Mouse (Mus musculus): ENCODE measurements at regions not wholly inside any gene's neighbourhood (a gene's known extent, or its start where the extent isn't known, plus 50 kb on each side); places are given as distances from the start of the nearest gene placed in this dataset.

GRCm38 (mm10) chr9:117710966-117711365, 81.3 kb upstream of the Rbms3 start:
- no peak for DNase-seq
- intact Hi-C loops (cut with DNase I), result no loop called here

GRCm38 (mm10) chr9:117709677-117710076, 80.0 kb upstream of the Rbms3 start:
- intact Hi-C loops (cut with DNase I), result no loop called here
- no peak for DNase-seq

- no peak for DNase-seq
- intact Hi-C loops (cut with DNase I), result no loop called here
Measured at GRCm38 (mm10) chr9:117693001-117693400, 63.3 kb upstream of the Rbms3 start.

- intact Hi-C loops (cut with DNase I), result no loop called here
- no peak for DNase-seq
Measured at GRCm38 (mm10) chr9:117692486-117692885, 62.8 kb upstream of the Rbms3 start.

- intact Hi-C loops (cut with DNase I), result no loop called here
- DNase-seq, result no peak
Measured at GRCm38 (mm10) chr9:117689946-117690345, 60.2 kb upstream of the Rbms3 start.
